Mouse (Mus musculus) heart, embryonic 15.5 days (tissue): ENCODE results near the gene Ap5s1. TPM values are rescaled to one million over a fixed set of nuclear protein-coding genes. Genes with fewer than 3 reads are reported as not detected.
"Not testable (repeated sequence)": the region's sequence is repeated elsewhere in the genome, so short reads cannot be mapped to it uniquely, and the experiment has no call there.

Experiments used
- ATAC-seq: fragments of 200-750 bp; cut with Nextera tagmentation; replicated peaks from 2 replicates; pipeline ENCODE4 v1.8.0; 2017; ENCODE audit warnings: low read depth, moderate TSS enrichment; ENCODE audit not compliant: insufficient number of reproducible peaks, insufficient read depth, low FRiP score
- H3K27ac ChIP-seq: fragments of 300-500 bp; sonication (generic); 2 replicates; pipeline ENCODE4 v1.5.1; 2015; ENCODE audit warnings: mild to moderate bottlenecking, inconsistent platforms
- H3K27me3 ChIP-seq: fragments of 300-500 bp; sonication (generic); 2 replicates; pipeline ENCODE4 v1.6.1; 2015; ENCODE audit warnings: inconsistent platforms
- H3K36me3 ChIP-seq: fragments of 300-500 bp; sonication (generic); 2 replicates; pipeline ENCODE4 v1.6.1; 2015; ENCODE audit warnings: mild to moderate bottlenecking, inconsistent platforms
- H3K4me1 ChIP-seq: fragments of 300-500 bp; sonication (generic); replicated peaks from 2 replicates; pipeline ENCODE4 v1.6.1; 2015; ENCODE audit warnings: inconsistent platforms
- H3K4me2 ChIP-seq: fragments of 300-500 bp; sonication (generic); 2 replicates; pipeline ENCODE4 v1.6.1; 2015; ENCODE audit warnings: inconsistent platforms, mild to moderate bottlenecking, moderate library complexity
- H3K4me3 ChIP-seq: fragments of 300-500 bp; sonication (generic); 2 replicates; pipeline ENCODE4 v1.5.1; 2015; ENCODE audit warnings: mild to moderate bottlenecking, inconsistent platforms
- H3K9ac ChIP-seq: fragments of 300-500 bp; sonication (generic); 2 replicates; pipeline ENCODE4 v1.6.1; 2015; ENCODE audit warnings: mild to moderate bottlenecking, inconsistent platforms
- H3K9me3 ChIP-seq: fragments of 300-500 bp; sonication (generic); replicated peaks from 2 replicates; pipeline ENCODE4 v1.6.1; 2016; ENCODE audit warnings: inconsistent platforms
- WGBS: fragments of 180-500 bp; shearing (Covaris S2); methylation state at CpG from one replicate; pipeline ENCODE4 v1.1.7; 2015; ENCODE audit warnings: mixed read lengths; 5-methylcytosine and 5-hydroxymethylcytosine counted together
- polyA plus RNA-seq: library from polyadenylated mRNA; unstranded; fragments of >200 nt; fragmentation: Nextera tagmentation; extraction: Ambion mirVana; gene quantifications from 2 replicates; pipeline ENCODE4 v1.2.1, GENCODE M21; 2015

The Ap5s1 gene
- polyA plus RNA-seq, 1 experiment from 2014 or later: 40.2 TPM

DNA sequence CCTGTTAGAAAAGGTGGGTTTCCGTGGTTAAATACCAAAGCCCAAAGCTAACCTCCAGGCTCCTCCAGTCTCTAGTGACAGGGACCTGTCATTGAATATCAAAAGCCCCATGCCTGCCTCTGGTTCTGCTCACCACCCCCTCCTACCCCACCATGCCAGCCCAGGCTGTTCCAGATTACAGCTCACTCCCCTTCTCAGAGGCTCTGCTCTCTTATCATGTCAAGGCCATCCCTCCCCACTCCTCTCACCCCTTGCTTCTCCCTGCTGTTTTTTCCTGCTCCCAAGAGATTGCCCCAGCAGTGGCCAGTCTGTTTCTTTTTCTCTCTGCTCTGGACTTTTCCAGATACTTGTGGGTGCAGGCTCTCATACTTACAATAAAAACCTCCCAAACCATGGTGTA lies 16.7 kb downstream of the Ap5s1 start:
- no peak for ATAC-seq
- no peak overlapping the region for H3K27ac ChIP-seq
- 62% methylated on average over 1 of the region's 1 CpGs for WGBS

DNA sequence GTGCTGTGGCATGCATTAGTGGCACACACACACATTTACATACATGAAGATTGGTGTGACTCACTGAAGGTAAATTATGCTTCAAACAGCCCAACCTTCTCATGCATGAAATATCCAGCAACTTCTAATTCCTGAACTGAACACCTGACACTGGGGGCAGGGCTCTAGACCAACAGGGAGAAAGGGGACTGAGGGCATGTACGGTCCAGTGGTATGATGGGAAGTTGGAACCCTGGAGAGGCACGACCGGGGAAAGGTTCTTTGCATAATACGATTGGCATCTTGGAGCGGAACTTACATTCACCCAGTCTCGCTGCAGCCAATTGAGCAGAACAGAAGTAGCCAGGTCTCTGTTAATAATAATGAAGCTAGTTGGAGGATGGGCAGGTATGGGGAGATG lies 18.3 kb downstream of the Ap5s1 start:
- H3K4me3 ChIP-seq: no peak overlapping the region
- H3K36me3 ChIP-seq: no peaks in the 10 kb centered on the region
- no peaks in the 10 kb centered on the region for H3K9me3 ChIP-seq
- no peak overlapping the region for H3K4me2 ChIP-seq
- H3K27me3 ChIP-seq: no peaks in the 10 kb centered on the region
- H3K4me1 ChIP-seq: peaks cover 4% of the 10 kb centered on the region
- H3K27ac ChIP-seq: no peak overlapping the region
- H3K9ac ChIP-seq: no peak overlapping the region
- ATAC-seq: no peak
- 82% methylated on average over 6 of the region's 6 CpGs for WGBS

More for the DNA sequence above, 16.7 kb downstream of the Ap5s1 start:
- Histone ChIP-seq H3K27me3 (no peaks in the 10 kb centered on the region), H3K36me3 (no peaks in the 10 kb centered on the region), H3K4me3 (no peak overlapping the region), H3K4me2 (no peak overlapping the region), H3K9ac (no peak overlapping the region), H3K4me1 (peaks cover 4% of the 10 kb centered on the region), H3K9me3 (no peaks in the 10 kb centered on the region)

DNA sequence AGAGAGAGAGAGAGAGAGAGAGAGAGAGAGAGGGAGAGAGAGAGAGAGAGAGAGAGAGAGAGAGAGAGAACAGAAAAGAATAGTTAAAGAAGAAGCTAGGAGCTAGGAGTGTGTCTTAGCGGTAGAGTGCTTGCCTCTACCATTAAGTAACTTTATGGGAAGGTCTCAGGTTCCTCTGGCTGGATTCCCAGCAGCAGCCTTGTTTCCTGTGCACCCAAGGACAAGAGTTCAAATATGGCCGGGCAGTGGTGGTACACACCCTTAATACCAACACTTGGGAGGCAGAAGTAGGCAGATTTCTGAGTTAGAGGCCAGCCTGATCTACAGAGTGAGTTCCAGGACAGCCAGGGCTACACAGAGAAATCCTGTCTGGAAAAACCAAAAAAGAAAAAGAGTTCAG lies 19.8 kb downstream of the Ap5s1 start:
- not testable (repeated sequence) for ATAC-seq, H3K4me2 ChIP-seq, H3K27ac ChIP-seq, H3K4me3 ChIP-seq, H3K27me3 ChIP-seq, H3K4me1 ChIP-seq, H3K9ac ChIP-seq, H3K36me3 ChIP-seq, H3K9me3 ChIP-seq
- 62% methylated on average over 2 of the region's 2 CpGs for WGBS

DNA sequence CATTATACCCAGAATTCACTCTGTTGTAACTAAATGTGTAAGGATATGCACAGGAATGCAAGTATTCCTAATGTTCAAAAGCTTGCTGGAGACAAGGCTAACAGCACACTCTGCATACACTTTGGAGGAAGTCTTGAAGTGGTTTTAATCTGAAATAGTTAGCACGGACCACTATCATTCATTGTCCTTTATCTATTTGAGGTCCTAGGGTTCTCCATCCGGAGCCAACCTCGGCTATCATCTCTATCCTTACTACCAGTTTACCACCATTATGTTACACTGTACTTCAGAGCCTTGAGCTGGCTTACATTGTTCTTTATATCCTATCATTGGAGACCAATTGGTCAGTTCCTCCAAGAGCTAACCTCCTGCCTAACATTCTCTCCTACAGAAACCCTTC lies 20.4 kb downstream of the Ap5s1 start:
- no peaks in the 10 kb centered on the region for H3K36me3 ChIP-seq
- WGBS: 73% methylated on average over 3 of the region's 3 CpGs
- no peak for ATAC-seq

DNA sequence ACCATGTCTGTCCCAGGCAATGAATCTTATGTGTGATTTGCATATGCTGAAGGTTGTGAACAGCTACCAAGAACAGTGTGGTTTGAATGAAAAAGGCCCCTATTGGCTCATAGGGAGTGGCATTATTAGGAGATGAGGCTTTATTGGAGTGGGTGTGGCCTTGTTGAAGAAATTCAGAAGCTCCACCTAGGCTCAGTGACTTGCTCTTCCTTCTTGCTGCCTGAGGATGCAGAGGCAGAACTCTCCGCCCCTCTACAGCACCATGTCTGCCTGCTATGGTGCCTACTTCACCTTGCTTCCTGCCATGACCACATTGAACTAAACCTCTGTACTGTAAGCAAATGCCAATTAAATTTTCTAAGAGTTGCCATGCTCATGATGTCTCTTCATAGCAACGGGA lies 25.7 kb downstream of the Ap5s1 start:
- H3K9ac ChIP-seq: no peak overlapping the region
- no peaks in the 10 kb centered on the region for H3K36me3 ChIP-seq
- 85% methylated on average over 2 of the region's 2 CpGs for WGBS
- H3K27me3 ChIP-seq: no peaks in the 10 kb centered on the region
- no peak for ATAC-seq
- H3K9me3 ChIP-seq: no peaks in the 10 kb centered on the region
- no peak overlapping the region for H3K27ac ChIP-seq
- peaks cover 22% of the 10 kb centered on the region for H3K4me1 ChIP-seq
- no peak overlapping the region for H3K4me2 ChIP-seq
- no peak overlapping the region for H3K4me3 ChIP-seq

More for the DNA sequence above, 20.4 kb downstream of the Ap5s1 start:
- Histone ChIP-seq H3K4me2 (no peak overlapping the region), H3K27me3 (no peaks in the 10 kb centered on the region), H3K9ac (no peak overlapping the region), H3K27ac (no peak overlapping the region), H3K4me1 (peaks cover 4% of the 10 kb centered on the region), H3K4me3 (no peak overlapping the region), H3K9me3 (no peaks in the 10 kb centered on the region)

DNA sequence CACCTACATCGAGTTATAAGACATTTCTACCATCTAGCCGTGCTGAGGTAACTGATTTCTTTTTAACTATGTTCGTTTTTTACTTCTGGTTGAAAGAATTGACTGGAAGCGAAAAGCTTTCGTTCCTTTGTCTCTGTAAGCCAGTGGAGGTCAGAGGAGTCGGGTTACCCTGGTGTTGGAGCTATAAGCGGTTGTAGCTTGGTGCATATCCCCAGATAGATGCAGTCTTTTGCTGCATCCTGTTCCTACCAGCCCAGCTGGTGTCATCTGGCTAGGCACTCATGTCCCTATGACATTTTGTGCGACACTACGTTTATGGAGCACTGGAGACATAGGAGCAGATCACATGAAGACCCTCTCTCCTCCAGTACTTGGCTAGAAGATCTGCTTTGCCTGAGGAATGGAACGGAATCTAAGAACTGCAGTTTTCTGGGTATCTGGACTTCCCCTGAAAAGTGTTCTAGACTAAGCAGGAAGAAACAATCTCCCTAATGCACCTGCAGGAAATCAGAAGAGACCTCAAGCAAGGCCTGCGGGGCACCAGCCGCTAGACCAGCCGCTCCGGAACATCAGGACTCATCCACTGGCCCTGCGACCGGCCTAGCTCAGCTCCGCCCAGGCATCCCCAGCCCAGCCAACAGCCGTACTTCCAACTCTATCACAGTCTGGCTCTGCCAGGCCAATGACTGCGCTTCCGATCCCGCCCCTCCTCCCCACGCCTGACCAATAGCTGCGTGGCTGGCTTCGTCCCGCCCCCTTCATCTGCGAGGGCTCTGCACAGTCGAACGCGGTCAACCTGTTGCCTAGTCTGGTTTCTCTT lies 26.6 kb downstream of the Ap5s1 start, which contains the start of gene Mavs:
TSS of gene Mavs (plus strand) at position 757 of the 820 bp plus-strand sequence.
- peak within 1 kb of the TSS; percentile 91 for H3K4me2 ChIP-seq
- no peaks in the 10 kb centered on the region for H3K9me3 ChIP-seq
- no peaks in the 10 kb centered on the region for H3K36me3 ChIP-seq
- ATAC-seq: peak; percentile 100
- no peaks in the 10 kb centered on the region for H3K27me3 ChIP-seq
- peak within 1 kb of the TSS; percentile 84 for H3K27ac ChIP-seq
- H3K4me3 ChIP-seq: peak within 1 kb of the TSS; percentile 75
- WGBS: 12% methylated on average over 29 of the region's 29 CpGs
- peak within 1 kb of the TSS; percentile 82 for H3K9ac ChIP-seq
- peaks cover 22% of the 10 kb centered on the region for H3K4me1 ChIP-seq

DNA sequence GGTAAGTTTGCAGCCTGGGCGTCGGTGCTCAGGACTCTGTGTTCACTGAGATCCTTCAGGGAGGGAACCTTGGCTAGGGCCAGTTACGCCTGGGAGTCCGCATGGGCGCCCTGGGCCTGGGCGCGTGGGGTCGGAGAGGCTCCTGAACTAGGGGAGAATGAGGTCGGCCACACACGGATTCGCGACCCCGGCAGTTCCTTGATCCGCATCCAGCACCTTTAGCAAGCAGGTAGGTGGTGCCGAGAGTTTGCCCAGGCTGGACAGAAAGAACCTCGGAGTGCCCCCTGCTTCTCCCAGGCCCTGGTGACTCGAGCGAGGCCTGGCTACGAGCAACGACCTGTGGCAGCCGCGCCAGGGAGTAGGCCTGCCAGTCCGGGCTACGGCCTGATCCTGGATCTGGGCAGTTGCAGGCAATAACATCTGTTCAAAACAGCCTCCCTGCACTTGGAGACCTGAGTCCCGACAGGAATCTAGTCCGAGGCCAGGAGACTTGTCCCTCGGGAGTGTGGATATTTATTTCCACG lies 27.3 kb downstream of the Ap5s1 start:
- WGBS: 6% methylated on average over 28 of the region's 28 CpGs
- Histone ChIP-seq H3K27ac (peak overlapping the region; percentile 84), H3K9me3 (no peaks in the 10 kb centered on the region), H3K4me2 (peak overlapping the region; percentile 91), H3K27me3 (no peaks in the 10 kb centered on the region), H3K36me3 (peaks cover 1% of the 10 kb centered on the region; the same call in 1 of the 2 replicates), H3K4me1 (peaks cover 22% of the 10 kb centered on the region), H3K4me3 (peak overlapping the region; percentile 75), H3K9ac (peak overlapping the region; percentile 82)
- ATAC-seq: peak; percentile 33; the same call in 1 of the 2 replicates

DNA sequence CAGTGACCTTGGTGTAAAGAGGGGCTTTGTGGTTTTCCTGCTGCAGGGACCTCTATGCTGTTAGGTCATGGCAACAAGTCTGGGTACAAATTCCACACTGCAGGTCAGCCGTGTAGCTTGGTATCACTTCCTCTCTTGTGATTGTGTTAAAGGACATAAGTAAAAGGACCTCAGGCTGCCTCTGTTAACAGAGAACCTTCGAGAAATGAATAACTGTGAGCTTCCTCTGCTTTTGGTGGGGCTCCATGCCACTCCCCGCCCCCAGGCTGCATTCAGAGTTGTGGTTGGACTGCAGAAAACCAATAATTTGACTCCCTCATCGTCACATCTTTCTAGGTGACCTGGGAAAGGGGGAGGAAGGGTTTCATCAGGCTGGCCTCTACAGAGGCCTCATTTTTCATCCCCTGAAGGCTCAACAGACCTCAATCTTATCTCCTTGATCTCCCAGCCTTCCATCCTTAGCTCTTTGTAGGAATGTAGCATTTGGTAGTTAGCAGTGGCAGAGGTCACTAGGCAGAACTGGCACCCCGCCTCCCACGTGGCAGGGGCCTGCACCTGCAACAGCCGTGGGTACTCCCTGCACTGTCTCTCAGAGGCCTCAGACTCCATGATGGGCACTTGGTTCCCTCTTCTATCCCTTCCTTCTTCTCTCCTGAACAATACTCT lies 28.2 kb downstream of the Ap5s1 start:
- ATAC-seq: no peak
- no peak overlapping the region for H3K27ac ChIP-seq
- WGBS: 63% methylated on average over 7 of the region's 7 CpGs

DNA sequence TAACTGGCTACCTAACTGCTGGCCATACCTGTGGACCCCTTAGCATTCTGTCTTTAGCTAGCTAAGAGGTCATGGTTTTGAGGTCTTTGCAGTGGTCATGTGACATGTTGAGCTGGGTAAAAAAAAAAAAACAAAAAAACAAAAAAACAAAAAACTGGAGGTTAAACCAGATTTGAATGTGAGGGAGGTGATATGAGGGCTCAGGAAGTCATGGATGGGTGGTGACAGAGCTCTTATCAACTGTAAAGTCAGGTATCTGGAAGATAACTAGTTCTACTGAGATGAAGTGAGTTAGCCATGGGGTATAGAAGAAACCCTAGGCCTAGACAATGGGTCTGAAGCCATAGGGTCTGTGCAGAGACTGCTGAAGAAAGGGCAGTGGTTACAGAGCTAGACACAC lies 35.3 kb downstream of the Ap5s1 start:
- no peak for ATAC-seq
- Histone ChIP-seq H3K4me3 (no peak overlapping the region), H3K4me1 (no peaks in the 10 kb centered on the region), H3K9me3 (no peaks in the 10 kb centered on the region), H3K27ac (no peak overlapping the region), H3K27me3 (no peaks in the 10 kb centered on the region), H3K9ac (no peak overlapping the region), H3K36me3 (peaks cover 73% of the 10 kb centered on the region), H3K4me2 (no peak overlapping the region)

More for the DNA sequence above, 28.2 kb downstream of the Ap5s1 start:
- Histone ChIP-seq H3K4me1 (peaks cover 22% of the 10 kb centered on the region), H3K27me3 (no peaks in the 10 kb centered on the region), H3K9me3 (no peaks in the 10 kb centered on the region), H3K4me3 (peak overlapping the region; percentile 75), H3K9ac (peak overlapping the region; percentile 82; the same call in 1 of the 2 replicates), H3K4me2 (peak overlapping the region; percentile 91), H3K36me3 (peaks cover 10% of the 10 kb centered on the region; the same call in 1 of the 2 replicates)

DNA sequence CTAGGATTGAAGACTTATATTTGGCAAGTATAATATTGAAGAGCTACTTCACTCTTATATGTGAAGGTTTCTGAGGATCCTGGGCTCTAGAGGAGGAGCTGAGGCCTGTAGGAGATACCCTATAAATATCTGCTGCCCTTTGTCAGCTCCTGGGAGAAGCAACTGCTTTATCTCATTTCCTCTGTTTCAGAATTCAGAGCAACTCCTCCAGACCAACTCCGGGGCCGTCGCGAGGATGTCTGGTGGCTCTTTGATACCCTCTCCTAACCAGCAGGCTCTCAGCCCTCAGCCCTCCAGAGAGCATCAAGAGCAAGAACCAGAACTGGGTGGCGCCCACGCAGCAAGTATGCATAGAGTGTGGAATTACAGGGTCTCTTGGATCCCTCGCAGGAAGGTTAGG lies 36.1 kb downstream of the Ap5s1 start:
- Histone ChIP-seq H3K9ac (no peak overlapping the region), H3K36me3 (peaks cover 79% of the 10 kb centered on the region), H3K9me3 (no peaks in the 10 kb centered on the region), H3K4me1 (no peaks in the 10 kb centered on the region), H3K4me2 (no peak overlapping the region), H3K27ac (no peak overlapping the region), H3K4me3 (no peak overlapping the region), H3K27me3 (no peaks in the 10 kb centered on the region)
- ATAC-seq: no peak
- 54% methylated on average over 7 of the region's 7 CpGs for WGBS

DNA sequence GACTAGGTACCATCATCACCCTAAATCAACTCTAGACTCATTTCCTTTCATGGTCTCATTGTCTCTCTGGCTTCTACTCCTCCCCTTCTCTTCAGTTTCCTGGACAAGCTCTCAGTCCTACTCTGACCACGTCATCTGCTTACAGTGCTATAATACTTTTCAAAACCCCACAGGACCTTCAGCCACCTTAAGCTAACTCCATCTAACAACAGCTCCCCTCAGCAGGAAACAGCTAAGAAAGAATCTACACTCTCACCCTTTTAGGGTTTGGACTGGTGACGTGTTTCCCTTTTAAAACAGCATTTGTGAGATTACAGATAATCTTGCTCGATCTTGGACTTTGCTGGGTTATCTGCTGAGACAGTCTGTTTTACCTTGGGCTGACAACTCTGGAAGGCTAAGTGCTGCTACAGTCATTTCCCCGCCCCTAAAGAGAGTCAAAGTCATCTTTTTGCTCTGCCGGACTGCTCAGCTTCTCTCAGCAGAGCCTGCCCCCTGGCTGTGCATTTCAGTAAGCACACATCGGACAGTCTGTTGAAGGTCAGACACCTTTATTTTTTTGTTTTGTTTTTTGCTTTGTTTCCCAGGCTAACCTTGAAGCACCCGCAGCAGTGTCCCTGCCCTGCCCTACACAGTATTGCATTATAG lies 46.9 kb downstream of the Ap5s1 start:
- H3K4me2 ChIP-seq: peak overlapping the region; percentile 22
- WGBS: 8% methylated on average over 7 of the region's 7 CpGs
- peak; percentile 82 for ATAC-seq
- no peaks in the 10 kb centered on the region for H3K9me3 ChIP-seq
- H3K27ac ChIP-seq: peak overlapping the region; percentile 75
- H3K9ac ChIP-seq: no peak overlapping the region
- no peaks in the 10 kb centered on the region for H3K27me3 ChIP-seq
- peaks cover 18% of the 10 kb centered on the region for H3K4me1 ChIP-seq
- H3K4me3 ChIP-seq: no peak overlapping the region
- no peaks in the 10 kb centered on the region for H3K36me3 ChIP-seq
